ENCODE assay signal across 8 mouse cellular contexts in the genomic region with DNA sequence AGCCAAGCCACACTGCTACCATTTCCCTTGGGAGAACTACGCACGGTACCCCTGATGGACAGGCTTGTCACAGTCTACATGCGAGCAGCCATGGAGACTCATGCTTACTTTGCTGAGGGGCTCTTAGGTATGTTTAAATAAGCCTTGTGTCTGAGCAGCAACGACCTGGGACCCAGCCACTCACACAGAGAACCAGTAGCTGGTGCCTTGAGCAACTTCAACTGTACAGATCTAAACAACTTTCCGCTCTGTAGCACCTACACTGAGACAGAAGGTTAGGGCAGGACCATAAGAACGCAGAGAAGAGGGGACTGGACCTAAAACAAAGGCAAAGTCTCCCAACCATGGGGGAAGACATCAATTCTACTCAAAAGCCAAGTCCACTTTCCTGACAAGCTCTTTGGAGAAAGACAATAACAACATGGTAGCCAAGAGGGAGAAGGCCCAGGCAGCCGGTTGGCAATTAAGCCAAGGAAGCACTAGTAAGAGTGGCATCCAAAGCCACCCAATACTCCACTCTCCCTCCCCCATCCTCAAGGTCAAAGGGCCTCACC. TPM values are rescaled to one million over a fixed set of nuclear protein-coding genes. Genes with fewer than 3 reads are reported as not detected.
DNase-seq lines count a peak whose midpoint lies in the region; ATAC-seq and TF ChIP-seq lines count a peak whose summit lies in the region.

No protein-coding gene starts in this region.

- no peak for TF ChIP-seq POLR2A in olfactory bulb, adult 2 months (IDR thresholded peaks at IDR 0.05; ENCODE audit: insufficient read depth, low read depth, low read length)

- H3K9ac ChIP-seq in lung, embryonic 16.5 days (ENCODE audit: low read length), result peak overlapping the region; percentile 49
- H3K9ac ChIP-seq in forebrain, embryonic 12.5 days, result peak overlapping the region; percentile 92

- H3K36me3 ChIP-seq in lung, embryonic 16.5 days (ENCODE audit: control insufficient read depth, insufficient read depth, low read length), result no peaks in the 10 kb centered on the region
- H3K36me3 ChIP-seq in forebrain, embryonic 12.5 days (replicated peaks), result 0 out of 2 replicates have a peak, but pooled peaks cover 12% of the 10 kb centered on the region
- peaks cover 28% of the 10 kb centered on the region for H3K36me3 ChIP-seq in limb, embryonic 10.5 days

- TF ChIP-seq CTCF in olfactory bulb, adult 2 months (IDR thresholded peaks at IDR 0.05; ENCODE audit: insufficient read depth, low read depth, low read length), result no peak

- peaks cover 2% of the 10 kb centered on the region; the same call in 1 of the 2 replicates for H3K27me3 ChIP-seq in lung, embryonic 16.5 days (ENCODE audit: control insufficient read depth, insufficient read depth, low read depth, low read length)
- peaks cover 12% of the 10 kb centered on the region; the same call in 1 of the 2 replicates for H3K27me3 ChIP-seq in forebrain, embryonic 12.5 days
- peaks cover 12% of the 10 kb centered on the region for H3K27me3 ChIP-seq in limb, embryonic 10.5 days (ENCODE audit: low read depth, poor library complexity, severe bottlenecking)

- no peak for DNase-seq in lung, postnatal 25 days (ENCODE audit: low spot score)
- DNase-seq in limb, embryonic 10.5 days (ENCODE audit: low spot score), result no peak
- DNase-seq in thymus, postnatal 0 days (ENCODE audit: low spot score), result no peak
- no peak for DNase-seq in embryo, embryonic 10.5 days (ENCODE audit: low spot score)

- peak overlapping the region; percentile 38 for H3K27ac ChIP-seq in lung, embryonic 16.5 days (ENCODE audit: low read length)
- 0 out of 2 replicates have a peak overlapping the region, but pooled peaks have one; percentile 31 for H3K27ac ChIP-seq in forebrain, embryonic 12.5 days
- H3K27ac ChIP-seq in limb, embryonic 10.5 days, result peak overlapping the region; percentile 59
- no peak overlapping the region for H3K27ac ChIP-seq in olfactory bulb, adult 2 months (ENCODE audit: insufficient read depth, low read depth, low read length)

- peaks cover 71% of the 10 kb centered on the region for H3K4me1 ChIP-seq in lung, embryonic 16.5 days (replicated peaks; ENCODE audit: control insufficient read depth, insufficient read depth, low read length)
- H3K4me1 ChIP-seq in forebrain, embryonic 12.5 days, result peaks cover 83% of the 10 kb centered on the region
- H3K4me1 ChIP-seq in limb, embryonic 10.5 days, result peaks cover 84% of the 10 kb centered on the region
- peaks cover 43% of the 10 kb centered on the region for H3K4me1 ChIP-seq in olfactory bulb, adult 2 months (ENCODE audit: control insufficient read depth, insufficient read depth, low read length)

- peak overlapping the region; percentile 54 for H3K4me3 ChIP-seq in lung, embryonic 16.5 days (ENCODE audit: low read length)
- H3K4me3 ChIP-seq in forebrain, embryonic 12.5 days (replicated peaks), result peak overlapping the region; percentile 83
- H3K4me3 ChIP-seq in limb, embryonic 10.5 days, result peak overlapping the region; percentile 91
- peak overlapping the region; percentile 44 for H3K4me3 ChIP-seq in olfactory bulb, adult 2 months (ENCODE audit: insufficient read depth, low read depth, low read length)

- 33% methylated on average over 7 of the region's 7 CpGs for WGBS in lung, embryonic 16.5 days
- 57% methylated on average over 7 of the region's 7 CpGs for WGBS in forebrain, embryonic 12.5 days
- 73% methylated on average over 7 of the region's 7 CpGs for WGBS in limb, embryonic 10.5 days
- WGBS in olfactory bulb, adult 2 months, result 24% methylated on average over 7 of the region's 7 CpGs

- H3K4me2 ChIP-seq in lung, embryonic 16.5 days (ENCODE audit: low read depth, low read length), result peak overlapping the region; percentile 88
- H3K4me2 ChIP-seq in forebrain, embryonic 12.5 days, result peak overlapping the region; percentile 93

- H3K9me3 ChIP-seq in lung, embryonic 16.5 days (ENCODE audit: control insufficient read depth, low read length), result no peaks in the 10 kb centered on the region
- no peaks in the 10 kb centered on the region for H3K9me3 ChIP-seq in forebrain, embryonic 12.5 days
- no peaks in the 10 kb centered on the region for H3K9me3 ChIP-seq in limb, embryonic 10.5 days (replicated peaks)

- ATAC-seq in lung, embryonic 16.5 days (ENCODE audit: low read depth), result no peak
- ATAC-seq in forebrain, embryonic 12.5 days (ENCODE audit: low FRiP score), result no peak
- ATAC-seq in CD4-positive, CD25-positive, alpha-beta regulatory T cell, adult 4 months, result no peak

RNA-seq across cellular contexts. Expression of a gene that starts 4.3 kb away (rescaled TPM):
- polyA plus RNA-seq in lung, embryonic 16.5 days (2015; fragmentation: Nextera tagmentation; extraction: Ambion mirVana), result 2.8 and 2.9 TPM in 2 replicates
- 5.0 and 6.5 TPM in 2 replicates for polyA plus RNA-seq in forebrain, embryonic 12.5 days (2016; fragmentation: Nextera tagmentation; extraction: Ambion mirVana)
- polyA plus RNA-seq in limb, embryonic 10.5 days (2016; fragmentation: Nextera tagmentation; extraction: Ambion mirVana), result 5.8 and 9.7 TPM in 2 replicates
- not detected in 2 replicates for polyA plus RNA-seq in olfactory bulb, adult 2 months (2012; ENCODE audit: insufficient read depth, insufficient read length, low replicate concordance, missing spikeins)
- polyA plus RNA-seq in thymus, postnatal 0 days (2015; fragmentation: Nextera tagmentation; extraction: Ambion mirVana), result 4.5 TPM in 2 replicates
- polyA plus RNA-seq in CD4-positive, CD25-positive, alpha-beta regulatory T cell, adult 4 months (2017; shearing (Covaris generic)), result under 1 TPM; 0.68 to 0.83 TPM
